Mouse (Mus musculus): ENCODE measurements around the gene Appbp2. TPM values are rescaled to one million over a fixed set of nuclear protein-coding genes. Genes with fewer than 3 reads are reported as not detected.
"Not testable (repeated sequence)": the region's sequence is repeated elsewhere in the genome, so short reads cannot be mapped to it uniquely, and the experiment has no call there.

The Appbp2 gene
- polyA plus RNA-seq, 1 experiment from 2014 or later = 40.1 TPM

DNA sequence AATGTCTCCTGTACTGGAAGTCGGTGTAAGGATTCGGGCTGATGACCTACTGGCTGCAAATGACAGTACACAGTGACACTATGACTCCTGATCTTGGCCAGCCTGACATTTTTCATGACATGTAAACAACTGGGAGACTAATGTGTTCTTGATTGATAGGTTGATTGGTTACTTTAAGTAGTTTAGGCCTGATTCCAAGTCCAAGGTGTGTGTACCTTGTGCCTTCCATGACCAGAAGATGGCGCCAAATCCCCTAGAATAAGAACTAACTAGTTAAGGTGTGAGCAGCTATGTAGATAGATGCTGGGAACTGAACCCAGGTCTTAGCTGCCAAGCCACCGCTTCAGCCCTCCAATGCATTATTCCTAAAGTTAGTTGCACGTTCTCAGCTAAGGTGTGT, 50.8 kb downstream of the Appbp2 start:
- Histone ChIP-seq H3K4me2 (no peak overlapping the region), H3K27ac (no peak overlapping the region), H3K27me3 (no peaks in the 10 kb centered on the region), H3K9ac (no peak overlapping the region), H3K9me3 (no peaks in the 10 kb centered on the region), H3K4me1 (0 out of 2 replicates have a peak, but pooled peaks cover 3% of the 10 kb centered on the region), H3K4me3 (no peak overlapping the region), H3K36me3 (peaks cover 12% of the 10 kb centered on the region)
- 67% methylated on average over 5 of the region's 5 CpGs for WGBS
- ATAC-seq (ENCODE audit: insufficient number of reproducible peaks, insufficient read depth, low FRiP score, low TSS enrichment, low read depth) = no peak

DNA sequence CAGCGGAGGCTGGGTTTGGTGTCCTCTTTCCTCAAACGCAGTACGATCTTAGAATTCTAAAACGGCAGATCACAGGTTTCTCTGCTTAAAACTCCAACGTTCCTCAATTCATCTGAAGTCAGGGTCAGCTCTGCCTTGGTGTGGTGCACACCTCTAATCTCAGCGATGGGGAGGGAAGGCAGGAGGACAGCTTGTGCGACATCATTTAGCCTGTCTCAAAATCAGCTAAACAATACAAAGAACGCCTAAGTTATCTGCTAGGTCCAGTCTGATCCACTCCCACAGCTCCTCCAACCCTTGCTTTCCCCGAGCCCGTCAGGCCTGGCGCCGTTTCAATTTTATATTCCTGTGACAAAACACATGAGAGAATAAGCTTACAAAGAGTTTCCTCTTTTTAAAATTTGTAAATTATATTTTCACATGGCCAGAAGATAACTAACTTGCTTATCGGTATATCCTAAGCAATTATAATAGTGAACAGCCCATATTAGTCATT, 51.6 kb downstream of the Appbp2 start:
- no peak for ATAC-seq (ENCODE audit: insufficient number of reproducible peaks, insufficient read depth, low FRiP score, low TSS enrichment, low read depth)
- H3K27ac ChIP-seq = 0 out of 2 replicates have a peak overlapping the region, but pooled peaks have one; percentile 29

DNA sequence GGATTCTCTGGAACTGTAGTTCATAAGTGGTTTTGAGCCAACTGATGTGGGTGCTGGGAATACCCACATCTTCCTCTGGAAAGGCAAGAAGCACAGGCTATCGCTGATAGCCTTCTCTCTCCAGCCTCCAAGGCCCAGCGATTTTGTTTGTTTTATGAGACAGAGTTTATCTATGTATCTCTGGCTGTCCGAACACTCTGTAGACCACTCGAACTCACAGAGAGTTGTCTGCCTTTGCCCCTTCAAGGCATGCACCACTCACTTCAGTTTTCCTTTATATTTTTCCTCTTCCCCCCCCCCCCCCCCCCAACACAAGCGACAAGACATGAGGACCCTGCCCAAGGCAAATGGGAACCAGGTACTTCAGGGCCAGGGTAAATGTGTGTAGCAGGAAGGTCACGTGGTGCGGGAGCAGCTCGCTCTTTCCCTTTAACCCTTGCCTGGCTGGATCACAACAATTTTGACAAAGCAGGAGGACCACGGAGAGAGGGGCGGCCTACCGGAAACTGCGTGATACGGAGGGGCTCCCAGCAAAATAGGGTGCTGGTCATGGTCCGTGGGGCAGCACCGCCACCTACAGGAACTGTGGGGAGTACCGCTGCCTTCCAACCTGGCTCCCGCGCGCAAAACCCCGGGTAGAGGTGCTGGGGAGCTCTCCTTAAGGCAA, 52.2 kb downstream of the Appbp2 start:
- 0 out of 2 replicates have a peak overlapping the region, but pooled peaks have one; percentile 29 for H3K27ac ChIP-seq
- peak; percentile 75 for ATAC-seq (ENCODE audit: insufficient number of reproducible peaks, insufficient read depth, low FRiP score, low TSS enrichment, low read depth)
- H3K4me3 ChIP-seq = peak overlapping the region; percentile 43
- H3K4me1 ChIP-seq = 0 out of 2 replicates have a peak, but pooled peaks cover 3% of the 10 kb centered on the region
- WGBS = 3% methylated on average over 20 of the region's 20 CpGs
- H3K9ac ChIP-seq = peak overlapping the region; percentile 70
- 0 out of 2 replicates have a peak, but pooled peaks cover 3% of the 10 kb centered on the region for H3K36me3 ChIP-seq
- no peaks in the 10 kb centered on the region for H3K27me3 ChIP-seq
- H3K9me3 ChIP-seq = no peaks in the 10 kb centered on the region
- H3K4me2 ChIP-seq = peak overlapping the region; percentile 70

More for the DNA sequence above, 51.6 kb downstream of the Appbp2 start:
- peak overlapping the region; percentile 70 for H3K4me2 ChIP-seq
- H3K9ac ChIP-seq = peak overlapping the region; percentile 70
- WGBS = 20% methylated on average over 13 of the region's 13 CpGs
- peaks cover 5% of the 10 kb centered on the region; the same call in 1 of the 2 replicates for H3K36me3 ChIP-seq
- no peaks in the 10 kb centered on the region for H3K27me3 ChIP-seq
- H3K4me1 ChIP-seq = 0 out of 2 replicates have a peak, but pooled peaks cover 3% of the 10 kb centered on the region
- H3K9me3 ChIP-seq = no peaks in the 10 kb centered on the region
- H3K4me3 ChIP-seq = peak overlapping the region; percentile 43

DNA sequence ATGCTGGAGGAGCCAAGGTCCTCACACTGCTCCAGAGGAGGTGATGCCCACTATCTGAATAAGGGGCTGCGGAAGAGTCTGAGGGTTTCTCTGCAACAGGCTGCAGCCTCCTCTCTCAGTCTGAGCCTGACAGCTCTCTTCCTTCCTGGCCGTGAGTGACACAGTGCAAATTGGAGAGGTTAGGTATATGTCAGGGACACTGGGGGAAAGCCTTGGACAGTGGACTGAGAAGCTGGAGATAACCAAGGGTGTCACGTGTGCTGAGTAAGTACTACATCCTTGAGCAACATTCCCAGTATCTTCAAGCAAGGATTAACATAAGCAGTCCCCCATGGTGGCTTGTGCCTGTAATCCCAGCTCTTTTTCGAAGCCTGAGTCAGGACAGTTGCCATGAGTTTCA, 56.5 kb downstream of the Appbp2 start:
- no peaks in the 10 kb centered on the region for H3K27me3 ChIP-seq
- H3K4me2 ChIP-seq = no peak overlapping the region
- WGBS = 72% methylated on average over 4 of the region's 4 CpGs
- 0 out of 2 replicates have a peak, but pooled peaks cover 2% of the 10 kb centered on the region for H3K4me1 ChIP-seq
- ATAC-seq (ENCODE audit: insufficient number of reproducible peaks, insufficient read depth, low FRiP score, low TSS enrichment, low read depth) = no peak
- no peak overlapping the region for H3K27ac ChIP-seq
- H3K9me3 ChIP-seq = no peaks in the 10 kb centered on the region
- H3K4me3 ChIP-seq = no peak overlapping the region
- no peaks in the 10 kb centered on the region for H3K36me3 ChIP-seq
- no peak overlapping the region for H3K9ac ChIP-seq

DNA sequence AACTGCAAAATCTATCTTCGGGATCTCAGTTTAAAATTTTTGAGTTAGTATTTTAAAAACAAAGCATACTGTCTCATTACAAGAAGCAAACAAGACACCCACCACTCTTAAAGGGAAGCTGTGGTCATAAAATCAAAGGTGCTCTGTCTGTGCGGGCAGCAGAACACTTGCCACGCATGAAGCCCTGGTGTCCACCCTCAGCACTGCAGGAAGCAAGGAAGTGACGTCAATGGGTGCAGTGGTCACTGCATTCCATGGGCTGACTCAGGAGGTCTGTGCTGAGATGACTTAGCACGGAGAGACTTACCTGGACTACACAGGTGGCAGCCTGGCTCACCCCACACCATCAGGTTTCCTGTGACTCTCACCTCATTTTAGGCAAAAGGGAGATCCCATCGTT, 57.2 kb downstream of the Appbp2 start:
- no peaks in the 10 kb centered on the region for H3K4me1 ChIP-seq
- no peak overlapping the region for H3K27ac ChIP-seq
- H3K36me3 ChIP-seq = no peaks in the 10 kb centered on the region
- H3K4me2 ChIP-seq = no peak overlapping the region
- whole genome bisulfite sequencing = 86% methylated on average over 6 of the region's 6 CpGs
- ATAC-seq (ENCODE audit: insufficient number of reproducible peaks, insufficient read depth, low FRiP score, low TSS enrichment, low read depth) = no peak
- H3K4me3 ChIP-seq = no peak overlapping the region
- no peak overlapping the region for H3K9ac ChIP-seq
- H3K9me3 ChIP-seq = no peaks in the 10 kb centered on the region
- H3K27me3 ChIP-seq = no peaks in the 10 kb centered on the region

DNA sequence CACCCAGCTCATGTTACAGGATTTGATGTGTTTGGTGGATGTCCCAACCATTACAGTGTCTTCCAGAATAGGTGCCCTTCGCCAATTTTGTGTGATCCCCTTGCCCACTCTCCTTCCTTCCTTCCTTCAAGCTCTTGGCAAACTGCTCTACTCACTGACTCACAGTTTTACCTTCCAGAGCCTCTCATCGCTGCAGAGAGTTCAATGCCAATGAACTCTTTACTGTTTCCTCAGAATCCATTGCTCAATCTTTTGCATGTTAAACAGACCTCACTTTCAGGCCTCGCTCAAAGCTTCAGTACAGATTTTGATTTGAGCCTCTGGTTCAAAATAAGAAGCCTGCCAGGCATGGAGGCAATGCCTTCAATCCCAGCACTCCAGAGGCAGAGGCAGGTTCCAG, 59.0 kb downstream of the Appbp2 start:
- no peak overlapping the region for H3K9ac ChIP-seq
- H3K27me3 ChIP-seq = no peaks in the 10 kb centered on the region
- no peak overlapping the region for H3K27ac ChIP-seq
- H3K4me3 ChIP-seq = no peak overlapping the region
- 81% methylated on average over 3 of the region's 3 CpGs for WGBS
- no peaks in the 10 kb centered on the region for H3K36me3 ChIP-seq
- no peaks in the 10 kb centered on the region for H3K9me3 ChIP-seq
- H3K4me1 ChIP-seq = no peaks in the 10 kb centered on the region
- no peak for ATAC-seq (ENCODE audit: insufficient number of reproducible peaks, insufficient read depth, low FRiP score, low TSS enrichment, low read depth)
- no peak overlapping the region for H3K4me2 ChIP-seq

DNA sequence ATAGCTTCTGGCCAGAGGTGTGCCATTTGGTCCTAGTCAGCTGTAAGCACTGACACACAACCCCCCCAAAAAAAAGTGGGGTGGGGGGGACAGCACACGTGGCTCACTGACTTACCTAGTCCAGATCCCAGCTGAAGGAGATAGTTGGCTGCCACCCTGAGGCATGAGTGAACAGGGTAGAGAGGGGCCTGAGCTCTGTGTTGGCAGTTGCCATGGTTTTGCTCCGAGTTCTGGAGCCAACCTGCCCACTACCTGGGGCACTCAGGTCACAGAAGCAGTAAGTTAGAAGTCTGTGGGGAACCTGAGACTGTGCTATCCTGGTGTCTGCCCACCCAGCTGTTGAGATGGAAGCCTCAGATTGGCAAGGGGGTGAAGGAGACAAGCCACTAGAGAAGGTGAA, 64.1 kb downstream of the Appbp2 start:
- ATAC-seq (ENCODE audit: insufficient number of reproducible peaks, insufficient read depth, low FRiP score, low TSS enrichment, low read depth) = no peak
- 37% methylated on average over 2 of the region's 2 CpGs for WGBS
- no peaks in the 10 kb centered on the region for H3K27me3 ChIP-seq
- no peak overlapping the region for H3K27ac ChIP-seq
- no peaks in the 10 kb centered on the region for H3K9me3 ChIP-seq
- no peak overlapping the region for H3K4me2 ChIP-seq
- H3K4me1 ChIP-seq = no peaks in the 10 kb centered on the region; the same call in 1 of the 2 replicates
- no peak overlapping the region for H3K9ac ChIP-seq
- H3K36me3 ChIP-seq = no peaks in the 10 kb centered on the region
- no peak overlapping the region for H3K4me3 ChIP-seq

DNA sequence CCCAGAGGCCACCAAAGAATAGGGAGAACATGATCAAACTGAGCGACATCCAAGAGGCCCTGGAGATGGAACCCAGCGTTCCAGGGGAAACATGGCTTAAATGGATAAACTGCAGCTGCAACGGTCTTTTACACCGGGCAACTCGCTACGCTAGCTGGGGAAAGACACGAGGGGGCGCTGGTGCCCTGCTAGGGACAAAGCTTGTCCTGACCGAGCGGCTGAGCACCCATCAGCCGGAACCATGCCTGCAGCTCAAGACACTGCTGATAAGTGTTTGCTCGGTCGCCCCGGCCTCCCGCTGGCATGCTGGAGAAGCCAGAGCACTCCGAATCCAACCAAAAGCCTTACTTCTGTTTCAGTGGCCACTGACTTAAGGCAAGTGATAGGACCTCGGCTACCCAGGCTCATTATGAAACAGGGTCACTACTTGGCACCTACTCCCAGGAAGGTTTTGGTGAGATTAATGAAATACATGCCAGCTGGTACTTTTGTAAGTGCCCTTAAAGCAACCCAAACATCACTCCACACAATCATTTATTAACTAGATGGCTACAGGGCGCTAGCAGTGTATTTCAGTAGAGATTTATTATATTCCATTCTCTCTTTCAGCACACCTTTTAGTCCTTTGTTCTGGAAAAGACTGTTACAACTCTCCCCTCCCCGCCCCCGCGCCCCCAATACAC, 64.7 kb downstream of the Appbp2 start, which contains the start of gene 1700125H20Rik:
TSS of gene 1700125H20Rik (plus strand) at position 347 of the 683 bp plus-strand sequence.
- Histone ChIP-seq H3K9ac (peak within 1 kb of the TSS; percentile 56), H3K4me1 (no peaks in the 10 kb centered on the region; the same call in 1 of the 2 replicates), H3K4me2 (peak within 1 kb of the TSS; percentile 58), H3K9me3 (no peaks in the 10 kb centered on the region), H3K27me3 (no peaks in the 10 kb centered on the region), H3K27ac (no peak within 1 kb of the TSS), H3K4me3 (peak within 1 kb of the TSS; percentile 24), H3K36me3 (no peaks in the 10 kb centered on the region)
- WGBS = 14% methylated on average over 21 of the region's 21 CpGs
- ATAC-seq (ENCODE audit: insufficient number of reproducible peaks, insufficient read depth, low FRiP score, low TSS enrichment, low read depth) = peak; percentile 84; the same call in 1 of the 2 replicates

DNA sequence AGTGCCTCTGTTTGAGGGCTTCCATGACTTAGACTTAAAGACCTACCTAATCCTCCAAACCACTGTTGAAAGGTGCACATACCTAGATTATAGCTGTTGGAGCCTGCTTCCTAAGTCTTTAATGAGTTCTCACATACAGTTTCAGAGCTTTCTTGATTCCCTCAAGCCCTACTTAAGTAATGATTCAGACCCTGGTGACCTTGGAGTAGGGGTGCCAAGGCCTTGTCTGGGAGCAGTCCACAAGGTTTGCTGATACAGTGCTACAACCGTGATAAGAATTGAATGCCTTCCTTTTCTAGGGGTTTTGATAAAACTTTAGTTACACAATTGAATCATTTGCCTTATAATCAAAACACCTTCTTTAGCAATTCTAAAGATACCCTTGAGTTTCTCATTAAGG, 67.4 kb downstream of the Appbp2 start:
- ATAC-seq (ENCODE audit: insufficient number of reproducible peaks, insufficient read depth, low FRiP score, low TSS enrichment, low read depth) = no peak
- Histone ChIP-seq H3K27me3 (no peaks in the 10 kb centered on the region), H3K9ac (no peak overlapping the region), H3K4me2 (no peak overlapping the region), H3K4me3 (no peak overlapping the region), H3K4me1 (no peaks in the 10 kb centered on the region; the same call in 1 of the 2 replicates), H3K27ac (no peak overlapping the region), H3K9me3 (no peaks in the 10 kb centered on the region), H3K36me3 (no peaks in the 10 kb centered on the region)
- WGBS = 79% methylated on average over 1 of the region's 1 CpGs

DNA sequence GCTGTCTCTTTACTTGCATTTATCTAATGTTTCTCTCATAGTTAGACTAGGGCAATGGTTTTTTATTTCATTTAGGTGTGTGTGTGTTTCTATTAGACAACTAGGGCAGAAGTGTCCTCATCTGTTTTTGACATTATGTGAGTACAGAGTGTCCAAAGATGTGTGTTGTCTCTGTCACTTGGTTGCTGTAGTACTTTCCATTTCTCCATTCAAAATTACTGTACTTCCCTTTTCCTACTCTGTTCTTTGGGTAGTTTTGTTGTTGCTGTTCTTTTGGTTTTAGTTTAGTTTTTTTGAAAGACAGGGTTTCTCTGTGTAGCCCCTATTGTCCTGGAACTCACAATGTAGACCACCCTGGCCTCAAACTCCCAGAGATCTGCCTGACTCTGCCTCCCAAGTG, 70.6 kb downstream of the Appbp2 start:
- H3K9ac ChIP-seq = no peak overlapping the region
- no peaks in the 10 kb centered on the region for H3K27me3 ChIP-seq
- no peak overlapping the region for H3K4me3 ChIP-seq
- H3K9me3 ChIP-seq = no peaks in the 10 kb centered on the region
- H3K27ac ChIP-seq = no peak overlapping the region
- no peak overlapping the region for H3K4me2 ChIP-seq
- no peak for ATAC-seq (ENCODE audit: insufficient number of reproducible peaks, insufficient read depth, low FRiP score, low TSS enrichment, low read depth)
- no peaks in the 10 kb centered on the region for H3K4me1 ChIP-seq
- H3K36me3 ChIP-seq = no peaks in the 10 kb centered on the region

DNA sequence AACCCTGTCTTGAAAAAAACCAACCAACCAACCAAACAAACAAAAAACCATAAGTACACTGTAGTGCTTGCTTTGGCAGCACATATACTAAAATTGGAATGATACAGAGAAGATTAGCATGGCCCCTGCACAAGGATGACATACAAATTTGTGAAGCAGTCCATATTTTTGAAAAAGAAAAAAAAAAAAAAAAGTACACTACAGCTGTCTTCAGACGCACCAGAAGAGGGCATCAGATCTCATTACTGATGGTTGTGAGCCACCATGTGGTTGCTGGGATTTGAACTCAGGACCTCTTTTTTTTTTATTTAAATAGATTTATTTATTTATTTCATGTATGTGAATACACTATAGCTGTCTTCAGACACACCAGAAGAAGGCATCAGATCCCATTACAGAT, 71.9 kb downstream of the Appbp2 start:
- H3K4me2 ChIP-seq; H3K27me3 ChIP-seq; H3K4me3 ChIP-seq; H3K27ac ChIP-seq; ATAC-seq (ENCODE audit: insufficient number of reproducible peaks, insufficient read depth, low FRiP score, low TSS enrichment, low read depth); H3K9me3 ChIP-seq; H3K36me3 ChIP-seq; H3K9ac ChIP-seq; H3K4me1 ChIP-seq: not testable (repeated sequence)
- WGBS = 86% methylated on average over 1 of the region's 1 CpGs

DNA sequence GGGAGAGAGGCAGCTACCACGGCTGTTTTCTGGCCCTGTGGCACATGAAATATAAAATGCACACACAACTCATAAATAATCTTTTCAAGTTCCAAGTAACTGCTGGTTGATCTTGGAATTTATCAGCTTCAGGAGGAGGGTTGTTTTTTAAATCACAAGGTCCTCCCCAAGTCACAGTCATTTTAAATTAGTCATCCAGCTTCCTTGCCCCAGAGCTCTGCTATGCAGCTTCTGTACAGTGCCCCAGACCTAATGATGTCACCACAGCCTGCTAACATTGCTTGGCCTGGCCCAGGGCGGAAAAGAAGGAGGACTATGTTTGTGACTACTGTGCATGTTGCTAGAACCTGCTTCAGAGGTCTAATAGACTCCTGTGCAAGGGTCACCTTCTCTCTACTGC, 77.6 kb downstream of the Appbp2 start:
- 53% methylated on average over 2 of the region's 2 CpGs for WGBS

More for the DNA sequence above, 77.6 kb downstream of the Appbp2 start:
- Histone ChIP-seq H3K4me3 (no peak overlapping the region), H3K27me3 (no peaks in the 10 kb centered on the region), H3K4me1 (no peaks in the 10 kb centered on the region), H3K9ac (no peak overlapping the region), H3K27ac (no peak overlapping the region), H3K9me3 (no peaks in the 10 kb centered on the region), H3K36me3 (no peaks in the 10 kb centered on the region), H3K4me2 (no peak overlapping the region)
- no peak for ATAC-seq (ENCODE audit: insufficient number of reproducible peaks, insufficient read depth, low FRiP score, low TSS enrichment, low read depth)

All from embryonic facial prominence, embryonic 13.5 days (tissue).